Mouse (Mus musculus): Measurements from ENCODE around the gene Marveld1.

The Marveld1 gene

DNA sequence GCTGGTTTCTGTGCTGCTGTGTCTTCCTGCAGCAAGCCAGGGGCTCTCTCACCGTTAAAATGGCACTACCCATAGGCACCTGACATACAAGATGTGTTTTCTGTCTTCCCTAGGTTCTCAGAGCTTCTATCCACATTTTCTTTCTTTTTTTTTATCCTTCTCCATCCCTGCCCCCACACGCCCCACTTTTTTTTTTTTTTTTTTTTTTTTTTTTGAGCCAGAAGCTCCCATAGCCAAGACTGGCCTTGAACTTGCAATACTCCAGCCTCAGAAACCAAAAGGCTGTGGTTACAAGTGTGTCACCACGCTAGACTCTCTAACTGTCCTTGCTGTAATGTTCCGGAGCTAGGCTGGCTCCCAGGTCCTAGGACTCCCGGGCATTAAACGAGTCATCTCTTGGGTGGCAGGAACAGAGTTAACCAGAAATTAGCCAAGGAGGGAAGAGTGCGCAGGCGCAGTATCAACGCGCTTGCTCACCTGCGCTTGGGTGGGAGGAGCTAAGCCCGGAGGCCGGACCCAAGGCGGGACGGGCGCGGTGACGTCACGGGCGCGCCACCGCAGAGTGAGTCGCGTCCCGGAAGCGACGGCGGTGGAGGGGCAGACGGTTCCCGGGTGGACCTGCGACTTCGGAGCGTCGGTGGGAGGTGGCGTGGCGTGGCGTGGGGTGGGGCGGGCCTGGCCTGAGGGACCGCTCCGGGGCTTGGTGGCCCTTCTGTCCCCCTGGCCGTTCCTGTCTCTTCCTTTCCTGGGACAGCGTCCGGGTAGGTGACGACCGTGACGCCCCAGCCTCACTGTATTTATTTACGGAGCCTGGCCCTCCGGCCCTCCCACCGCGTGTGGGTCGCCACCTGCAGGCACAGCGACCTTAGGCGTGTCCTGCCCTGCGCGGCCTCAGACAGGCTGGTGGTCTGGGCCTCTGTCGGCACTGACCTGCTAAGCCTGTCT is 23.1 kb downstream of the Marveld1 start:
- peak; percentile 98 for DNase-seq (ENCODE audit: low read depth)

DNA sequence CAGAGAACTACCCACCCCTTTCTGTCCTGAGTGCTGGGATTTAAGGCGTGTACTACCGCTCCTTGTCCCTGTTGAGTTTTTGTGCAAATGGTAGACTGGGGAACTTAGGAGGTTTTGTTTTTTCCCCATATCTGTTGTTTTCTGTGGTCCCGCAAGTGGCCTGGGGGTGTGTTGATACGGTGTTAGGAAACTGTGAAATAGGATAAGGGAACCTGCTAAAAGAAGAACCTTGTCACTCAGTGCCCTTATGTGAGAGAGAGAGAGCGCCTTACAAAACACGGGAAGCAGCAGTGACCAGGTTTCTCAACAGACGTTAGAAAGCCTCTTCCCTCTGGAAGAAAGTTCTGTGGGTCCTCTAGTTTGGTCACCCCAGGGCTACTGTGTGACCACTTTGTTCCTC is 29.6 kb downstream of the Marveld1 start:
- no peak for DNase-seq (ENCODE audit: low read depth)

DNA sequence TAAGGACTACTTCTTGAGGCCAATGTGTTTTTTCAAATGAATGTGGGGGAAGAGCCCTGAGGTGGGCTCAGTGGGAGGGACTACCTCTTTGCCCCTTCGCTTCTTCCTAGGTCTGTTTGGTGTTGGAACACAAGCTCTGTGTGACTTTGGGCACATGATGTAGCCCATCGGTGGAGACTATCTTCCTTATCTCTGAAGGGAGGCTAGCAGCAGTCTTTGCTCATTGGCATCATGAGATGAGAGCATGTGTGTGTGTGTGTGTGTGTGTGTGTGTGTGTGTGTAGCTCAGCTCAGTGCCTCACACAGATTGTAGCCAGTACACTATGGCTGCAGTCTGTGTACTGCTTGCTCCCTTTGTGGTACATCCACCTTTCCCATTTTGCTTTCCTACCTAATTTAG is 30.3 kb downstream of the Marveld1 start:
- DNase-seq (ENCODE audit: low read depth): no peak

DNA sequence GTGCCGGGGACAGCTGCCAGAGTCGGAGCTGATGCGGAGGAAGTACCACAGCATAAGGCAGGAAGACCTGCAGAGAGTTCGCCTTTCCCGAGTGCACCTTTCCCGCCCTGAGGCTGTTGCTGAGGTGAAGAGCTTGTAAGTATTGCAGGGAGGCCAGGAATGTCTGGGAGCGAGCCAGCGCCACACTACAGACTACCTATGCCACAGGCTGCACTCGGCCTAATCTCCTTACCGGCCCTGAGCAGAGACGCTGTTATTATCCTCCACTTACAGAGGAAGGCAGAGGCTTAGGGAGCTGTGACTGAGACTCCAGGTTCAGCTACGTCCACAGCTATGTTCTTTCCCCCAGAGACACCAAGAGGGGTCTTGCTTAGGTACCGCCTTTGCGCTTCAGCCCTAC is 32.2 kb downstream of the Marveld1 start:
- DNase-seq (ENCODE audit: low read depth): no peak

DNA sequence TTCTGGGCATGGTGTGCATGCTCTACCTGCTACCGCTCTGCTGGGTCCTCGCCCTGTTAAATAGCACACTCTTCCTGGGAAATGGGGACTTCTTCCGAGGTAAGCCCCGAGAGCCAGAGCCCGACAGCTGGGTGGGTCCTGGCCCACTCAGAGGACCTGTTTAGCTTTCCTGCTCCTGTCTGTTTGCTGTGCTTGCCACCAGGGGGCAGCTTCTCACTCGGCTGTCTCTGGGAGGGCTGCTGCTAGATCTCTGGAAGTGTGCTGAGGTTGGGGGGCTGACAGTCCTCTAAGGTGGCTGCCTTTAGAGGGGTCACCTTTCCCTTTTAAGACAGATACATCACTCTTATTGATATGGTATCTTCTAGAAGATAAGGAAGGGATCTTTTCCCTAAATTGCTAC is 35.5 kb downstream of the Marveld1 start:
- peak; percentile 60 for DNase-seq (ENCODE audit: low read depth)

DNA sequence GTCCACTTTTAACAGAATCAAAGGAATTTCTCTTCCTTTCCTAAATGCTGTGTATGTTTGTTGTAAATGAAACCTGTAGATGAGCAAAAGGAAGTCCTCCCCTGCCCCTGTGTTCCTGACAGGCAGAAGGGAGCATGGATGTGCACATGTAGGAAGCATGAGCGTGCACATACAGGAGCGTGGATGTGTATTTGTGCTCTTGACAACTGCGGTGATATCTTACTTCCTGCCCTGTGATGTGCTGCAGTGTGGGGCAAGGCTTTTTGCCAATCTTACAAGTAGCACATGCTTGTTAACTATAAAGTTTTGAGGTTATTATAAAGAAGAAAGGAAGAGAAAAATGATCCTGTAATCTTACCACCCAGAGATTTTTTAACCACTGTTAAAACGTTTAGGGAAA is 42.5 kb downstream of the Marveld1 start:
- DNase-seq (ENCODE audit: low read depth): no peak

DNA sequence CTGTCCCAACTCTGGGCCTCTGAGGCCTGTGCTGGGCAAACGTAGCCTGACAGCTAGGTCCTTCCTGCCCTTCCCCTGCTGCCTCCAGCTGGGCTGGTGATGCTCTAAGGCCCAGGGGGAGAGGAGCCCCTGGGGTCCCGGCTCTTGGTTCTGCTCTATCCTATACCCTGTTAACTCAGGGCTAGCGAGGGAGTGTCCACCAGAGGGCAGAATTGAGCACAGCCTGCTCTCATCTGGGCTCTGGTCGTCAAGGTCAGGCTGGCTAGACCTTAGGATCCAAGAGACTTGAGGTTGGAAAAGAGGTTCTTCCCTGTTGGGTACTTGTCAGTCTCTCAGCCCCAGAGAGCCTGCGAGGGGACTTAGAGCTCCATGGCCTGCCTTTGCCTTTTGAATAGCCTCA is 43.3 kb downstream of the Marveld1 start:
- peak; percentile 77 for DNase-seq (ENCODE audit: low read depth)

DNA sequence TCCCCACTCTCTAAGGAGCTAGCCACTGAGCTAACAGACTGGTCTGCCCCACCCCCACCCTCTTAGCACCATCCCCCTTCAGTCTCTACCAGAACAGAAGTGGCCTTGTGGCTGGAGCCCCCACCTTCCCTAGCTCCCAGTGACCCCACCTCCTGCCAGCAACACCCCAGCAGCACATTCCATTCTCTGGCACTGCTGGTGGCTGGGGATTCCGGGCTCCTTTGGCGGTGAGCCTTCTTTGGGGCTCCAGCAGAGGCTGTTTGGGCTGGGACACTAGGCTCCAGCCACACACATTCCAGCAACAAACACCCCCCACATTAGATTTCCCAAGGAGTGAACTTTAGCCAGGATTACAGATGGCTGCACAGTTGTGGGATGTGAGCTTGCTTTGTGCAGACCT is 46.1 kb downstream of the Marveld1 start:
- DNase-seq (ENCODE audit: low read depth): peak; percentile 47

DNA sequence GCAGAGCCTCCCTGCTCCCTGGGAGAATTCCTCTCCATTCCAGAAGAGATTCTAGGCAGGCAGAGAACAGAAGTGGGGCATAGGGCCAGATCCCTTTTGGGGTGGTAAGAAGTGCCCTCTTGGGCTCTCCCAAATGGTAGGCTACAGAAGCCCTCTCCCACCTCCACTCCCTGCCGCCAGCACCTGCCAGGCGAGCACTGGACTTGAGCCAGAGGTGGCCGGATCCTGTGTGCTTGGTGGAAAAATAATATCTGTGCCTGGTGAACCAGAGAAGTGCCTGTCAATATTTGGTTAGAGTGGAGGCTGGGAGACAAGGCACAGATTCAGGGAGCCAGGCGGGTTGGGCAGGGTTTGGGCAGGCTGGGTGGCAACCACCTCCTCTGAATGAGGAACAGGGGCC is 49.2 kb downstream of the Marveld1 start:
- DNase-seq (ENCODE audit: low read depth): no peak

DNA sequence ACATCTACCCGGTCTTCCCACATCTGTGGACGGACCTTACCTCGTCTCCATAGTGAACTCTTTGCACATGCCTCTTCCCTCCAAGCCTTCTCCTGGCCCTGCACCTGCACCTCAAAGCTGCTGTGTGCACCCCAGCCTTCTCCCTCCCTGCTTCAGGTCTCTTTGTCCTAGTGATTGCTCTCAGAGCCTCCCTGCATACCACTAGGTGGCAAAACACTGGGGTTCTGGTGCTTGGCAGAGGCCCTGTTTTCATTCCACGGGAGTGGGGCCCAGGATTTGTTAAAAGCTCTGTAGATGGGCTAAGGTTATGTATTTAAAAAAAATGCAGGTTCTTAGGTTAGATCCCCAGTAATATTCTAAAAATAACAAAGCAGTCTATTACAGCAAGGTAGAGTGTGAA is 49.9 kb downstream of the Marveld1 start:
- peak; percentile 33 for DNase-seq (ENCODE audit: low read depth)

DNA sequence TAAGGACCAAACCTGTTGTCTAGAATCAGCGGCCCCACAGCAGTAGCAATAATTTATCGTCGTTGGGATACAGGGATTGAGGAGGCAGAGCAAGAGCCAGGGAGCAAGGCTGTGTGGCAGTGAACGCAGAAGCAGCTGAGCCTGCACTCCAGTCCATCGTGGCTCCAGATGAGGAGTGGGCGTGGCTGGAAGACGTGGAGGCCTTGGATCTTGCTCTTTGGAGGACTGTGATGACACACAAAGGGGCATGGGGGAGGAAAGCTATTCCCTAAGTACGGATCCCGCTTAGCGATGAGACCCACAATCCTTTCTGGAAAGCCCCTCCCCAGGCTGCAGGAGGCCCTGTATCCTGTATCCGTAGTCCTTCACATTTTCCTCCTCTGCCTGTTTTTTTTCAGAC is 50.8 kb downstream of the Marveld1 start:
- DNase-seq (ENCODE audit: low read depth): peak; percentile 55

All from NIH3T3 (cell line).